Mouse (Mus musculus) CD4-positive helper T cell, adult 2 months (primary cell): Measurements from ENCODE around the gene Gemin7.

Experiments used
- DNase-seq: peaks from one replicate; pipeline ENCODE4 v3.0.0-alpha.2; 2012; ENCODE audit warnings: low read depth, missing footprints, low spot score

Gemin7 gene

DNA sequence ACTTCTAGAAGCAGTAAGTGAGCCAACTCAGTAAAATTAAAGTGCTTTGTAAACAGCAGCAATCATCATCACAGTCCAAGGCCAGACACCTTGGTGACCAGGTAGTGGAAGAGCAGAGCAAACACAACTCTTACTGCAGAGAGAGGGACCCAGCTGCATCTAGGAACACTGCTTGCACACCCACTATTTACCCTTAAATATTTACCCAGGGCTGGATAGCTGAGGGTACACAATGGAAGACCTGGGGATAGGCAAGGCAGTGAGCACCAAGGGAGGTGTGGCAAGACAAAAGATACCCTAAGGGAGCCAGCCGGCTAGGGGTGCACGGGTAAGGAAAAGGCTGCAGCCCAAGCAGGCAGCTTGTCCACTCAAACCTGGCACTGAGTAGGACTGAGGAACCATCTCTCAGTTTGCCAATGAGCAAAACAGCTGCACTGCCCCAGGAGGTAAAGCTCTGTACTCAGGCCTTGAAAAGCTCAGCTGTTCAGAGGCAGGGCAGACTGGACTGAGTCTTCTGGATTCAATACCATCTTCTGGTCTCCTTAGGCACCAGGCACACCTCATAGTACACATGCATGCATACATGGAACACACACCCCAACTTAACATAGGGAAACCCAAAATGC is 29.9 kb downstream of the Gemin7 start:
- no peak for DNase-seq

DNA sequence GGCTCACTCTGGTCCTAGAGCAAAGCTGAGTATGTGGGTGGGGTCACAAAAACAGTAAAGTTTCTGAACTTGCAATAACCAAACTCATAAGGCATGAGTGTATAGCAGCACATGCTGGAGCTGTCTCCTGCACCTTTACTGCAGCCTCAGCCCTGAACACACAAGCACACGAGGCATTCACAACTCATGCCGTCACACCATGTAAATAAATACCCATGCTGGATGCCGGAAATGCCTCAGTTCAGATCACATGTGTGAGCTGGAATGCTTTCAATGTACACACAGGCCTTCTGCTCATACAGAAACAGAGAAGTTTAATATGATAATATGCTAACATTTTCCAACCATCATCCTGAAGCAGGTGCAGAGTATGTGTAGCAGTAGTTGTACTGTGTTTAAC is 31.4 kb downstream of the Gemin7 start:
- DNase-seq, result no peak

DNA sequence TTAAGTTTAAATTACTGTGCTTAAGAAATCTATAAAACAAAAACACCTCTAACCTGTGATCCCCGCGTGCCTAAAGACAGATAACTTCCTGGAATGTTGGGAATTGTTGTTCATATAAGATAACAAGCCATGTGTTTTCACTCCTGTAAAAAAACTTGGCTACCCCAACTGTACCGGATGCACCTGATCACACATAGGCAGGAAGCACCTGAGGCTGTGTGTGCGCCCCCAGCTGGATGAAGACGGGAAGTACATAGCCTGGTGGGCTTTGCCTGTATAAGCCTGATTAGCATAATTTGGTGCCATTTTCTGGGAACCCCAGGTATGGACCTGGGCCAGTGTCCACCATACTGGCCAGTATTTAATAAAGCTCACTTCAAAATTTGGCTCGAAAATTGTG is 33.8 kb downstream of the Gemin7 start:
- peak; percentile 52 for DNase-seq

DNA sequence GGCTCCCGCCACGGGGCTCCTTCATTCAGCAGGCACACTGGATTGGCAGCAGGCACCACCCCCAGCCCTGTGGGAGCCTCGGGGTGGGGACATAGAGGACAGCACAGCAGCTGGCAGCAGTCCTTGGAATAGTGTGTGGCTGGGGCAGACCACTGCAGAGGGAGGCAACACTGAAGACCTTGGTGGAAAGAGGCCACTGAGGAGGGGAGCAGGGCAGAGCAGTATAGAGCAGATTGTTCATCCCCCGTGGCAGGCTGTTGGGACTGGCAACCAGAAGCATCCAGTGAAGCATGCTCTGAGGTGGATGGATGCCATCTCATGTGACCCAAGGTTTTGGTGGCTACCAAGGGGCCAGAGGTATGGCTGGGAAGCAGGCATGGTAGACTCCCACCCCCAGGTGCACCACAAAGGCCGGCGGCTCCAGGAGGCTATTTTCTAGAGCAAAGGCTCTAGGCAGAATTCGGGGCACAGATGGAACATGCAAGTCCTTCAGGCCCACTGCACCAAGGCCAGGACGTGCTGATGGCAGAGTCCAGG is 35.2 kb downstream of the Gemin7 start:
- DNase-seq, result no peak

DNA sequence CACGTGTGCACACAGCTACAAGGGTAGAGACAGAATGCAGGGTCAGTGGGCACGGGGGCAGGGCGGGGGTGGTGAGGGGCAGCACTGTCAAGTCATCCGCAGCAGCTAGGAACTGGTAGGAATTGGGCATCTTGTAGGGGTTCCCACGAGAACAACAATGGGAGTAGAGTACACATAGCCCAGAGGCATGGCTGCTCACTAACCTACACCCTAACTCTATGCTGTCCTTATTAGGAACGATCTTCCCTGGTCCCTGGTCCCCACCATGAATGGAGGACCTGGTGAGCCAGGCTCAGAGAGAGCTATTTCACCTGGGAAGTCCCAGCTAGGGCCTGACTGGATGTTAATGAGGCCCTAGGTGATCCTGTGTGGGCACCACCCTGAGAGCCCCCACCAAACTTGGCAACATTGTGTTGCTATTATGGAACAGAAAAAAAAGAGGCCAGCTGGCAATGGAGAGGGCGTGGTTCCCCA is 35.7 kb downstream of the Gemin7 start:
- DNase-seq, result no peak

DNA sequence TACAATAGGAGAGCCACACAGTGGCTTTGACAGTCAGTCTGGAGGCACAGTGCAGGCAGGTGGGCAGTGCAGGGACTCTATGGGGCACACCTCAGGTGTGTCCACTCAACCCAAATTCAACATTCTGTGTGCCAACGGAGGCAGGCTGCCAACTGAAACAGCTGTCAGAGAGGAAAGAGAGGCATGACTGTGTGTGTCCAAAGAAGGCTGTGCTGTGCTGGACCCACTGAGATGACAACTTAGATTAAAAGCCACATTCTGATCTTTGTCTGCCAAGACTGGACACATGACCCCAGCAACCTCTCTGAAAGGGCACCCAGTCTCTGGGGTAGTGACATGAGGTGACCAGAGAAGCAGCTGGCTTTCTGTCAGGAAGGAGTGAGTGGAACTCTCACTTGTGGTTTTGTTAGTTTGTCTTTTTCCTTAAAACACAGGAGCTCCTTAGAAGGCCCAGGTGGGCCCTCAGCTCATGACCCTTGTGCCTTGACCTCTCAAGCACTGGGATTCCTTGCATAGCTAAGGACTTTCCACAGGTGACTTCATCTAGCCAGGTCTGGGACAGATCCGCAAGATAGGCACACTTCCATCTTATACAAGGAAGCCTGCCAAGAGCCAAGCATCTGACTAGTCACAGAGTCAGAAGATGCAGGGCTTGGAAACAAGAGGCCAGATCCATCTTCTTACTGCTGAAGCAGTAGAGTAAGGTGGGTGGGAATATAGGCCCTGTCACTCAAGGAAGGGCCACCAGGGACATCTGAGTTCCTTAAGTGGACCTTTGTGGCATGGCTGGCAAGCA is 36.4 kb downstream of the Gemin7 start:
- DNase-seq, result no peak

DNA sequence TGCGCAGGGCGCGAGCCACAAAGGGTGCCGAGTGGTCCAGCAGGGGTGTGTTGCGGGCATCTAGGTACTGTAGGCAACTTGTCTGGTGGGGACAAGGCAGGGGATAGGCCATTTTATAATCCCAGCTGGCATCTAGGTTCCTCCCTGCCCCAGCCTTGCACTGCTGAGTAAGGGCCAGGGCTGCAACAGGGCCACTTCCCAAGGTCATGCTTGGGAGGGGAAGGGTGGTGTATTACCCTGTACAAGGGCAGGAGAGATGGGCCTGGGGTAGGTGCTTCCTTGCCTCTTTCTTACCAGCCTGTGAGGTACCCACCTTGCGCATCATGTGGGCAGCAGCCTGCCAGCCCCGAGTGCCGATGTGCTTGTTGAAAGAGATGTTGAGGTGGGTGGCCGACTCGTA is 42.7 kb downstream of the Gemin7 start:
- no peak for DNase-seq

DNA sequence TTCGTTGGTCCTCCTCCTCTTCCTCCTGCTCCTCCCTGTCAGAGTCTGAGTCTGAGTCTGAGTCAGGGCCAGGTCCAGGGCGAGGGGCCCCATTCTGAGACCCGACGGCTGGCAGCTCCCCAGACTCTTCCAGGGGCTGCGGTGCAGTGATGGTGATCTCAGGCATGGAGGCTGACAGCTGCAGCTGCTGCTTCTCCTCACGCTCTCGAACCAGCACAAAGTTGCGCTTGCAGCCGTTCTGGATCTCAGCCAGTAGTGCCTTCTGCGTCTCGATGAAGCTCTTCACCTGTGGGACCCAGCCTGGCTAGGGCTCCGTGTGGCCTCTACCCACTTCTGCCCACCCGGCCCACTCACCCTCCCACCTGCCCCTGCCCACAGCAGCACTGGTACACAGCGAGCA is 45.2 kb downstream of the Gemin7 start:
- DNase-seq, result no peak

DNA sequence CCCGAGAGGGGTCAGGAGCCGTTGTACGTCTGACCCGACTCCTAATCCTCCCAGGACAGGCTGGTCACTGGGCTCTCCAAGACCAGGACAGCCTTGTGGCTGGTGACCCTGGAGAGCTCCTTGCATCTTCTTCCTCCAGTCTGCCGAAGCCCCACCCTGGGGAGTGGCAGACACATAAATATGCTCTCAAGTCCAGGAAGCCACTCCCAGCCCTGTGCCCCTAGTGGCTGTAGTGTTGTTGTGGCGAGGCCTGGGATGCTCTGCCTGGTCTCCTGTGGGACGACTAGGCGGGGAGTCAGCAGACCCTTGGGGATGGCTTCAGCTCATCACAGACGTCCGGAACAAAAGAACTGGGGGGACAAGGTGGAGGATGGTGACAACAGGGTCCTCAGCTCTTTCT is 46.3 kb downstream of the Gemin7 start:
- no peak for DNase-seq

DNA sequence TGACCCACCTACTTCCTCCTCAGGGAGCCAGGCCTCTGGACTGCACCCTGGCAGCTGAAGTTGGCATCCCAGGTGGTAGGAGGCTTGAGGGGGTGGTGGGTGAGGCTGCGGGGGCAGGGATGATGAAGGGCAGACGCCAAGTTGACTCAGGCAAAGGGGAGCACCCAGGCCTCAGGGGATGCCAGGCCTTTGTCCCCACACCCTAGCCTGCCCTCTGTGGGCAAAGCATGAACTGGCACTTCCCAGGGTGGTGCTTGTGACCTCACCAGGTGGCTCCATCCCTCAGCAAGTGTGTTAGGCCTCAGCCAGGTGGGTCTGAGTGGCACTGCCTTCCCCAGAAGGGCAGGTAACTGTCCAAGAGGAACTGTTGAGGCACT is 52.3 kb downstream of the Gemin7 start:
- DNase-seq, result no peak

DNA sequence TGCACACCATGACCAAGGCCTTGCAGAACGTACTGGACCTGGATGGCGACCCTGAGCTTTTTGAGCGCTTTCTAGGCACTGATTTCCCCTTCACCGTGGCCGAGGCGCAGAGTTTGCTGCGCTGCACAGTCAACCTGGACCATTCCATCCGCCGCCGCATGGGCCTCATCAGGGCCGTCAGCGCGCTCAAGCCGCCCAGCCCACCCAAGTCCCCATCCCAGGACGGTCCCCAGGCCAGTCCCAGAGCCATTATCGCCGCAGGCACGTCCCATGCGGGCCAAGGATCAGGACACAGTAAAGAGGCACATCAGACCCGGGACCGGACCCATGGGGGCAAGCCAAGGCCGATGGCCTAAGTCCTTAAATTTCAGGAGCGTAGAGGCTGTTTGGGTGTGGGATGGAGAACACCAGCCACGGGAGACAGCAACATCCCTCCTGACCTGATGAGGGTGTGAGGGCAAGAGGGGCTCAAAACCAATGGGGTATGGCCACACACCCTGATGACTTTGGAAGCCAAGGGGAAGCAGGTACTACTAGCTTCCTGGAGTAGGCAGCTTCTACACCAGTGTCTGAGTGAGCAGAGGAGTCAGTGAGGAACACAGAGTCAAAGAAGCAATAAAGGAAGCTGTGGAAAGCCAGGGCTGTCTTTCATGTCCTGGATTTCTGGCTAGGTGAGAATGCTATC is 52.8 kb downstream of the Gemin7 start:
- no peak for DNase-seq

DNA sequence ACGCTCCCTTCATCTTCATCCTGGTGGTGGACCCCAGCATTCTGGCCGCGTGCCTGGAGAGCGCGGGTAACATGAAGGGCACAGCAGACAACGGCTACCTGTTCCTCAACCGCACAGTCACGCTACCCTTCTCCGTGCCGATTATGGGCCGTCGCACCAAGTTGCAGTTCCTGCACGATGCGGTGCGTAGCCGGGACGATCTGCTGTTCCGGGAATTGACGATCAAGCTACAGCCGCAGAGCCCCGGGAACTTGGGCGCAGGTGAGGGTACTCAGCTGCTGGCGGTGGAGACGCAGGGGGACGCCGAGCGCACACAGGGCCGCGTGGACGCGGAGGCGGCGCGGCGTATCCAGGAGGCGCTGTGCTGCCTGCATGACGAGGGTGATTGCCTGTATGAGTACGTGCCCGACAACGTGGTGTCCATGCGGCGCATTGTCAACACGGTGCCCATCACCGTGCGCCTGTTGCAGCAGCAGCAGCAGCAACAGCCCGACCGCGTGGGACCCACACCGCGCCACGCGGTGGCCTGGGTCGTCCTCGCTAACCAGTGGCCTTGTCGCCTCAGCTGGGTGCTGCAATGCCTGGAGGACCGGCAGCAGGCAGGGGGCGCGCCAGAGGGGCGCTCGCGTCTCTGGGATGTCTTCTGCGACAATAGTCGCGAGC is 53.5 kb downstream of the Gemin7 start:
- peak; percentile 36 for DNase-seq

DNA sequence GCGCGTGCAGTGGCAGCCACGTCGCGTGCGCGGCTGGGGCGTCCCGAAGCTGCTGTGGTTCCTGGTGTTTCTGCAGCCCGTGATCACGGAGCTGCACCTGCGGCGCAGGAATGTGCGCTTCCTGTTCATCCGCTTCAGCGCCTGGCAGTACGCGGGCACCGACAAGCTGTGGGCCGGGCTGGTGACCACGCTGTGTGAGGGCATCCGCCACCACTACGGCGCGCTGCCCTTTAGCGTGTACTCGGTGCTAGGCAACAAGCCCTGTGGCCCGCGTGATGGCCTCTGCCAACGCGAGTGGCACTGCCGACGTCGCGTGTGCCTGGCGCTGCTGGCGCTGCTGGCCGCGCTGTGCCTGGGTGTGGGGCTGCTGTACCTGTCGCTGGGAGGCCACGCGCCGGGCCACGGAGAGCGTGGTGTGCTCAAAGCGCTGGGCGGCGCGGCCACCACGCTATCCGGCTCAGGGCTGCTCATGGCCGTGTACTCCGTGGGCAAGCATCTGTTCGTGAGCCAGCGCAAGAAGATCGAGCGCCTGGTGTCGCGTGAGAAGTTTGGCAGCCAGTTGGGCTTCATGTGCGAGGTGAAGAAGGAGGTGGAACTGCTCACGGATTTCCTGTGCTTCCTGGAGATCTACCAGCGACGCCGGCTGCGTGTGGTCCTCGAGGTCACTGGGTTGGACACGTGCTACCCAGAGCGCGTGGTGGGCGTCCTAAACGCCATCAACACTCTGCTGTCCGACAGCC is 54.2 kb downstream of the Gemin7 start:
- DNase-seq, result peak; percentile 26

DNA sequence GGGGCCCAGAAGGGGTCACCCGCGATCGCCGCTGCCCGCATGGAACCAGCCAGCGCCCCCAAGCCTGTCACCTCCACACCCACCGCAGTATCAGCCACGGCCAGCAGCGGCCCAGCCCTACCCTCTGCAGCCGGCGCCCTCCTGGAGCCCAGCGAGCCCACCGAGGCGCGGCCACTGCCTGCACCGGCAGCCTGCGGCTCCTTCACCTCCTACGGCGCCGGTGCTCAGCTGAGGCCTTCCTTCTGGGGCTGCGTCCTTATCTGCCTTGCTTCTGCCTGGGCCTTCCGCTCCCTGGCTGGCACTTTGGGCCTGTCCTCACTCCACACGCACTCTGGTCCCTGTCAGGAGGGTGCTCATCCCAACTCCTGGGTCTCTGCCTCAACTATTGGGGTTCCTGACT is 57.4 kb downstream of the Gemin7 start:
- no peak for DNase-seq

DNA sequence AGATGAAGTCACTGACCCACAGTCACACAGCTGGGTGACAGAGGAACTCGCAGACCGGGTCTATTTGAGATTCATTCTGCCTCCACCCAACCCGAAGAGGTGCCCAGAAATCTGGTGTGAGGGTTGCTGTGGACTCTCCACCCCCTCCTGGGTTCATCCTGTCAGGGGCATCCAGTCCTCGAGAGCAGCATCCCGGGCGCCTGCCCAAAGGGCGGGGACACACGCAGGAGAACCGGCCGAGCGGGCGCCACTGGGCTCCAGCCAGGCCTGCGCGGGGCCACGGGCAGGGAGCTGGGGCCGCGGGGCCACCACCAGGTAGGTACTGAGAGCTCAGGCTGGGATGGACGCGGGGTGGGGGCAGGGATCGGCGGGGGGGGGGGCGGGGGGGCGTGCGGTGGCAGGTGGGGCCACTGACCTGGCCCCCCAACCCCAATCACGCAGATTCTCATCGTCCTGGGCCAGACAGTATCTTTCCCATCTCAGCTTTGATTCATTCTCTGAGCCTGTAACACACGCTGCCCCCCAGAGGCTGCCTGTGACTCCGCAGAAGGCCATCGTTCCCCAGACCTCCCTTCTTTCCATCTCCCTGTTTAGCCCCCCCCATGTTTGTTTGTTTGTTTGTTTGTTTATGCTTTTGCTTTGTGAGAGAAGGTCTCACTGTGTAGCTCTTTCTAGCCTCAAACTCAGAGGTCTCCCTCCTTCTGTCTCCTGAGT is 59.6 kb downstream of the Gemin7 start, which contains the start of gene Nkpd1:
Nkpd1 (plus strand) TSS at position 187 of the 714 bp plus-strand sequence.
- DNase-seq, result no peak
